Mouse (Mus musculus) erythroblast, embryonic 14.5 days (primary cell): Measurements from ENCODE around the gene Clip3. TPM values are rescaled to one million over a fixed set of nuclear protein-coding genes. Genes with fewer than 3 reads are reported as not detected.

Experiments used
- H3K27me3 ChIP-seq: 2 replicates; pipeline ENCODE4 v1.6.1; 2012; ENCODE audit warnings: inconsistent platforms; ENCODE audit not compliant: control insufficient read depth
- H3K36me3 ChIP-seq: 2 replicates; pipeline ENCODE4 v1.6.1; 2012; ENCODE audit warnings: mild to moderate bottlenecking, inconsistent platforms; ENCODE audit not compliant: control insufficient read depth
- H3K4me1 ChIP-seq: 2 replicates; pipeline ENCODE4 v1.6.1; 2012; ENCODE audit warnings: inconsistent platforms; ENCODE audit not compliant: control insufficient read depth
- H3K4me3 ChIP-seq: replicated peaks from 2 replicates; pipeline ENCODE3; 2012; ENCODE audit warnings: moderate library complexity, mild to moderate bottlenecking, inconsistent platforms
- H3K9me3 ChIP-seq: 2 replicates; pipeline ENCODE4 v1.6.1; 2012; ENCODE audit warnings: low read length, inconsistent platforms, mixed read lengths; ENCODE audit not compliant: control insufficient read depth
- GATA1 ChIP-seq: IDR thresholded peaks from 2 replicates; pipeline ENCODE4 v1.6.1; 2012; ENCODE audit warnings: low read length, inconsistent platforms, mixed read lengths
- TAL1 ChIP-seq: IDR thresholded peaks from 3 replicates; pipeline ENCODE4 v1.6.1; 2012; ENCODE audit warnings: low read length, inconsistent platforms, mixed read lengths
- polyA plus RNA-seq: library from polyadenylated mRNA; stranded (reverse); fragments of >175 nt; gene quantifications from 2 replicates; pipeline ENCODE4 v1.2.3, GENCODE M21; 2012

Clip3 gene
- polyA plus RNA-seq, 1 experiment: not detected

DNA sequence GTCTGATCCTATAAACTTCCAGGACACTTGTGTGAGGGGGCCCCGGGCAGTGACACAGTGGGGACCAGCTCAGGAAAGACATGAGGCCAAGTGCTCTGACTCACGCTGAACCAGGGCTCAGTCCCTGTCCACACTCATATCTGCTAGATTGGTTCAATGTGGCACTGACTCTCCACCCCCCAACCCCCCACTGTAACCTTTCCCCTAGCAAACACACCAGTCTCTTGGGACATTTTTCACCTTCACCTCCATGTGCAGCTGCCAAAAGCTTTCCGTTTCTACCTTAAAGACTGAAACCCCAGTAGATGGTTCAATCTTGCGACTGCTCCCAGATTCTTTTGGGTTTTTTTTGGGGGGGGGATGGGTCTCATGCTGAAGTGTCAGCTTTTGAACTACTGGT is 62.5 kb downstream of the Clip3 start:
- Histone ChIP-seq H3K36me3 (no peaks in the 10 kb centered on the region; the same call in 1 of the 2 replicates), H3K9me3 (no peaks in the 10 kb centered on the region), H3K4me3 (no peak overlapping the region), H3K27me3 (no peaks in the 10 kb centered on the region), H3K4me1 (no peaks in the 10 kb centered on the region)
- TF ChIP-seq GATA1: no peak
- no peak for TF ChIP-seq TAL1

Other genes with a start within 250 kb of the Clip3 start
- gene Zfp14, start 240.3 kb upstream of the Clip3 start, polyA plus RNA-seq: 0.02 TPM in 1 of 2 replicates, not detected in the other
- 0.02 TPM in 1 of 2 replicates, not detected in the other for gene Zfp82, start 218.8 kb upstream of the Clip3 start, polyA plus RNA-seq
- gene Gm26920, start 201.3 kb upstream of the Clip3 start, polyA plus RNA-seq: not detected in 2 replicates
- not detected in 2 replicates for gene Zfp566, start 201.2 kb upstream of the Clip3 start, polyA plus RNA-seq
- not detected in 2 replicates for gene Zfp260, start 197.0 kb upstream of the Clip3 start, polyA plus RNA-seq
- 0.11 TPM in 1 of 2 replicates, not detected in the other for gene Zfp382, start 169.8 kb upstream of the Clip3 start, polyA plus RNA-seq
- 0.14 and 0.46 TPM in 2 replicates for gene Zfp146, start 122.0 kb upstream of the Clip3 start, polyA plus RNA-seq
- 0.12 TPM in 1 of 2 replicates, not detected in the other for gene Cox7a1, start 107.6 kb upstream of the Clip3 start, polyA plus RNA-seq
- 17.1 and 21.2 TPM in 2 replicates for gene Capns1, start 92.9 kb upstream of the Clip3 start, polyA plus RNA-seq
- 9.4 and 10.9 TPM in 2 replicates for gene Polr2i, start 59.8 kb upstream of the Clip3 start, polyA plus RNA-seq
- 2.6 and 4.1 TPM in 2 replicates for gene Tbcb, start 59.5 kb upstream of the Clip3 start, polyA plus RNA-seq
- not detected in 2 replicates for gene Ovol3, start 56.0 kb upstream of the Clip3 start, polyA plus RNA-seq
- gene Thap8, start 11.6 kb upstream of the Clip3 start, polyA plus RNA-seq: 0.04 TPM in 1 of 2 replicates, not detected in the other
- gene Wdr62, start 11.3 kb upstream of the Clip3 start, polyA plus RNA-seq: 14.8 and 30.0 TPM in 2 replicates
- gene Alkbh6, start 17.0 kb downstream of the Clip3 start, polyA plus RNA-seq: 2.1 and 2.8 TPM in 2 replicates
- 0.04 and 0.13 TPM in 2 replicates for gene Syne4, start 23.1 kb downstream of the Clip3 start, polyA plus RNA-seq
- not detected in 2 replicates for gene E130208F15Rik, start 30.0 kb downstream of the Clip3 start, polyA plus RNA-seq
- gene Sdhaf1, start 32.2 kb downstream of the Clip3 start, polyA plus RNA-seq: 0.45 and 0.47 TPM in 2 replicates
- 0.05 TPM in 1 of 2 replicates, not detected in the other for gene Lrfn3, start 71.0 kb downstream of the Clip3 start, polyA plus RNA-seq
- 0.91 and 1.6 TPM in 2 replicates for gene Tyrobp, start 122.0 kb downstream of the Clip3 start, polyA plus RNA-seq
- not detected in 2 replicates for gene Hcst, start 128.1 kb downstream of the Clip3 start, polyA plus RNA-seq
- 0.23 and 0.30 TPM in 2 replicates for gene Nfkbid, start 130.0 kb downstream of the Clip3 start, polyA plus RNA-seq
- 0.13 and 0.33 TPM in 2 replicates for gene Aplp1, start 153.8 kb downstream of the Clip3 start, polyA plus RNA-seq
- gene Kirrel2, start 166.0 kb downstream of the Clip3 start, polyA plus RNA-seq: 0.02 and 0.05 TPM in 2 replicates
- gene Nphs1, start 166.6 kb downstream of the Clip3 start, polyA plus RNA-seq: not detected in 2 replicates
- gene Prodh2, start 201.9 kb downstream of the Clip3 start, polyA plus RNA-seq: 0.11 and 0.36 TPM in 2 replicates
- 11.7 and 13.0 TPM in 2 replicates for gene Arhgap33, start 243.3 kb downstream of the Clip3 start, polyA plus RNA-seq